Mouse (Mus musculus): ENCODE data around the gene Mrpl3.
A peak's percentile ranks its signal among the peaks of the same experiment; 100 is the strongest.
"Not testable (repeated sequence)": the region's sequence is repeated elsewhere in the genome, so short reads cannot be mapped to it uniquely, and the experiment has no call there.

Gene Mrpl3

GRCm38 (mm10) chr9:105053147-105053557, at the start of gene Mrpl3:
Gene Mrpl3, plus strand, starts transcription at chr9:105053239.
- DNase-seq (ENCODE audit: low read depth, low spot score): peak; percentile 80

- no peak for DNase-seq (ENCODE audit: low read depth, low spot score)
Measured at GRCm38 (mm10) chr9:105010721-105011120, 42.3 kb upstream of the Mrpl3 start.

- no peak for DNase-seq (ENCODE audit: low read depth, low spot score)
Measured at GRCm38 (mm10) chr9:105018186-105018585, 34.9 kb upstream of the Mrpl3 start.

GRCm38 (mm10) chr9:105028311-105028710, 24.7 kb upstream of the Mrpl3 start:
- DNase-seq (ENCODE audit: low read depth, low spot score): no peak

GRCm38 (mm10) chr9:105032572-105032971, 20.5 kb upstream of the Mrpl3 start:
- no peak for DNase-seq (ENCODE audit: low read depth, low spot score)

GRCm38 (mm10) chr9:105033641-105034040, 19.4 kb upstream of the Mrpl3 start:
- DNase-seq (ENCODE audit: low read depth, low spot score): no peak

- no peak for DNase-seq (ENCODE audit: low read depth, low spot score)
Measured at GRCm38 (mm10) chr9:105037847-105038246, 15.2 kb upstream of the Mrpl3 start.

GRCm38 (mm10) chr9:105046014-105046413, 7.0 kb upstream of the Mrpl3 start:
- DNase-seq (ENCODE audit: low read depth, low spot score): no peak

GRCm38 (mm10) chr9:105048351-105048750, 4.7 kb upstream of the Mrpl3 start:
- DNase-seq (ENCODE audit: low read depth, low spot score): no peak

GRCm38 (mm10) chr9:105049636-105050035, 3.4 kb upstream of the Mrpl3 start:
- no peak for DNase-seq (ENCODE audit: low read depth, low spot score)

GRCm38 (mm10) chr9:105050257-105050656, 2.8 kb upstream of the Mrpl3 start:
- no peak for DNase-seq (ENCODE audit: low read depth, low spot score)

- DNase-seq (ENCODE audit: low read depth, low spot score): no peak
Measured at GRCm38 (mm10) chr9:105053812-105054211, 773 bp downstream of the Mrpl3 start.

- DNase-seq (ENCODE audit: low read depth, low spot score): no peak
Measured at GRCm38 (mm10) chr9:105069106-105069505, 16.1 kb downstream of the Mrpl3 start.

GRCm38 (mm10) chr9:105072991-105073748, 20.1 kb downstream of the Mrpl3 start:
- no peak for DNase-seq (ENCODE audit: low read depth, low spot score)

- DNase-seq (ENCODE audit: low read depth, low spot score): no peak
Measured at GRCm38 (mm10) chr9:105074851-105075250, 21.8 kb downstream of the Mrpl3 start.

- no peak for DNase-seq (ENCODE audit: low read depth, low spot score)
Measured at GRCm38 (mm10) chr9:105076756-105077424, 23.9 kb downstream of the Mrpl3 start.

- DNase-seq (ENCODE audit: low read depth, low spot score): no peak
Measured at GRCm38 (mm10) chr9:105078460-105078859, 25.4 kb downstream of the Mrpl3 start.

- DNase-seq (ENCODE audit: low read depth, low spot score): no peak
Measured at GRCm38 (mm10) chr9:105080246-105080645, 27.2 kb downstream of the Mrpl3 start.

GRCm38 (mm10) chr9:105100807-105101570, 48.0 kb downstream of the Mrpl3 start:
- DNase-seq (ENCODE audit: low read depth, low spot score): no peak

GRCm38 (mm10) chr9:105101911-105102310, 48.9 kb downstream of the Mrpl3 start:
- no peak for DNase-seq (ENCODE audit: low read depth, low spot score)

GRCm38 (mm10) chr9:105103893-105104292, 50.9 kb downstream of the Mrpl3 start:
- no peak for DNase-seq (ENCODE audit: low read depth, low spot score)

- not testable (repeated sequence) for DNase-seq (ENCODE audit: low read depth, low spot score)
Measured at GRCm38 (mm10) chr9:105125206-105125605, 72.2 kb downstream of the Mrpl3 start.

All from retina, postnatal 7 days (tissue).